Mouse (Mus musculus) spleen, adult 12 weeks (tissue): Measurements from ENCODE around the gene Mfsd1.

Experiments
- DNase-seq: peaks from one replicate; pipeline ENCODE4 v3.0.0; 2022; ENCODE audit warnings: low spot score

Mfsd1 gene

DNA sequence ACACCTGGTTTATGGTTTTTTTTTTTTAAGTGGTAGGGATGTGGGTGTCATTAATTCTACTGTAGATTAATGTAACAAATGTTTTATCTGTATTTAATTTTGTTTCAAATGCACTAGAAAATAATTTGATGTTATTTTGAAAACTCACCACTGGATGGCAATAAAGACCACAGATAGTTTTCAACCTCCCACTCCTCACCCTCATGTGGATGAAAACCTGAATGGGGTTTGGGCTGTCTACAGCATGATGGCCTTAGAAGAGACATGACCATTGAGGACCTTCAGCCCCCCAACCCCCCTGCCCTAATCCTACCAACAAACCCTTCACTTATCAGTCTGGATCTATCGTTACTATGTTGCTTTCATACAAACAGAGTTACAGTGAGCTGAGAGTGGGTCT lies 42.1 kb downstream of the Mfsd1 start:
- no peak for DNase-seq

DNA sequence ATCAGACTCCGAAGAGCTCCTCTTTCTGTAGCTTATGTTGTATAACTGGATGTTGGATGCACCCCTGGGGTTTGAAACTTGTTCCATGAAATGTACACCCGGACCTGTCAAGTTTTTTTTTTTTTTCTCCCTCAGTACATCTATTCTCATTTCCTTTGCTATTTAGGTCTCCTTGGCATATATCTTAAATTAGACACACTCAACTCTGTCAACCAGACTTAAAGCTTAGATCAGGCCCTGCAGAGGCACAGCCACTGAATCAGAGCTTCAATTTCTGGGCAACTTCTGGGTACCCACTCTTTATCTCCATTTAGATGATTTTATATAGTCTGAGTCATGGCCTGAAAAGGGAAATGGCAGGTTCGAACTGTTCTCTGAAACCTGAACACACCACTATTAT lies 60.6 kb downstream of the Mfsd1 start:
- no peak for DNase-seq

- DNase-seq, result no peak
These were observed 63.3 kb downstream of the Mfsd1 start for GRCm38 (mm10) chr3:67645640-67646466.
